Mouse (Mus musculus) spleen, postnatal 36 days (tissue): ENCODE measurements around the gene 4930404N11Rik.

Source experiments
- DNase-seq, 2 experiments: peaks; one replicate each; pipeline ENCODE4 v3.0.0; 2022; ENCODE audit warnings: low spot score in 2 of 2, mixed read lengths in 1 of 2

The 4930404N11Rik gene

GRCm38 (mm10) chr10:81328386-81328785 is 37.2 kb downstream of the 4930404N11Rik start, which contains the start of gene Tbxa2r:
Gene Tbxa2r (plus strand): TSS chr10:81328731.
- DNase-seq, result peak; percentile 68 to 74

GRCm38 (mm10) chr10:81327959-81328358 is 37.7 kb downstream of the 4930404N11Rik start:
- no peak for DNase-seq

GRCm38 (mm10) chr10:81326858-81327257 is 38.8 kb downstream of the 4930404N11Rik start:
- DNase-seq, result no peak

GRCm38 (mm10) chr10:81325781-81326180 is 39.8 kb downstream of the 4930404N11Rik start:
- DNase-seq, result no peak

- DNase-seq, result no peak
These were observed 40.4 kb downstream of the 4930404N11Rik start for GRCm38 (mm10) chr10:81325176-81325575.

GRCm38 (mm10) chr10:81323791-81324530 is 41.7 kb downstream of the 4930404N11Rik start:
- no peak for DNase-seq

GRCm38 (mm10) chr10:81323141-81323775 is 42.4 kb downstream of the 4930404N11Rik start:
- DNase-seq, result no peak

- no peak for DNase-seq
These were observed 43.2 kb downstream of the 4930404N11Rik start for GRCm38 (mm10) chr10:81322444-81322843.

- no peak for DNase-seq
These were observed 44.2 kb downstream of the 4930404N11Rik start for GRCm38 (mm10) chr10:81321436-81321835.

GRCm38 (mm10) chr10:81320550-81321347 is 44.9 kb downstream of the 4930404N11Rik start, which contains the start of gene Cactin:
Gene Cactin (plus strand): TSS chr10:81321103.
- peak; percentile 100 for DNase-seq

- peak; percentile 29 to 42 for DNase-seq
These were observed 45.7 kb downstream of the 4930404N11Rik start for GRCm38 (mm10) chr10:81319741-81320549.

GRCm38 (mm10) chr10:81319330-81319699 is 46.3 kb downstream of the 4930404N11Rik start:
- no peak for DNase-seq

GRCm38 (mm10) chr10:81318589-81319329 is 46.9 kb downstream of the 4930404N11Rik start:
- no peak for DNase-seq

GRCm38 (mm10) chr10:81317273-81317672 is 48.3 kb downstream of the 4930404N11Rik start:
- DNase-seq, result peak in 1 of 2 experiments; percentile 28

GRCm38 (mm10) chr10:81316338-81317060 is 49.1 kb downstream of the 4930404N11Rik start:
- peak in 1 of 2 experiments; percentile 33 for DNase-seq

GRCm38 (mm10) chr10:81315587-81315986 is 50.0 kb downstream of the 4930404N11Rik start:
- no peak for DNase-seq

GRCm38 (mm10) chr10:81314201-81314600 is 51.4 kb downstream of the 4930404N11Rik start:
- no peak for DNase-seq

- DNase-seq, result no peak
These were observed 52.0 kb downstream of the 4930404N11Rik start for GRCm38 (mm10) chr10:81313581-81313980.
